Mouse (Mus musculus): ENCODE measurements around the gene Gm49380.

The Gm49380 gene

DNA sequence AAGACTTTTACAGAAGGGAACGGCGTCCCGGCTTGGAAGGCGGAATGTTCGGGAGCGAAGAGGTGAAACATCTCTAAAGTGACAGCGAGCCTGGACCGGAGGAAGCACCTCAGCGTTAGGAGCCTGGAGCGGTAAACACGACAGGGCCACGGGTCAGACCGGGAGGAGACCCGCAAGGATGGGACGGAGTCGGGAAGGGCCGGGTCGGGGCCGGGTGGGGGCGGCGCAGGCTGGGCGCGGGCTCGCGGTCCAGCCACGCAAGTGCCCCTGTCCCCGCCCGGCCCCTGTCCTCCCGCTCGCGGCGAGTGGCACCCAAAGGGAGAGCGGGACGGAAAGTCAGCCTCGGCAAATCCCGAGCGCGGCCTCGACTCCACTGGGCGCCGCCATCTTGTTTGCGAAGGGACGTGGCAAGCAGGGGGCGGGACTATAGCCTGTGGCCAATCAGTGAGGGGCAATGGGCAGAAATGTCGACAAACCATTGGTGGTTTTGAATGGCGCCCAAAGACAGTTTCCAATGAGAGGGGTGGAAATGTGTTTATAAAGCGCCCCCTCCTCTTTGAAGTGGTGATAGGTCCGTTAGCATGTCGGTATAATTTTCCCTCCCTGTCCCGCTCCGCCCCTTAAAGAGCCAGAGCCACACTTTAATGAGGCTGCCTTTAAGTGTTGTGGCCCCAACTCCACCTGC, at the start of gene Gm49380, which contains the start of gene Rnf26:
TSS of gene Gm49380 (minus strand) at position 396 of the 685 bp plus-strand sequence.
TSS of gene Rnf26 (minus strand) at position 413 of the 685 bp plus-strand sequence.
- DNase-seq (ENCODE audit: low spot score) = peak; percentile 88

DNA sequence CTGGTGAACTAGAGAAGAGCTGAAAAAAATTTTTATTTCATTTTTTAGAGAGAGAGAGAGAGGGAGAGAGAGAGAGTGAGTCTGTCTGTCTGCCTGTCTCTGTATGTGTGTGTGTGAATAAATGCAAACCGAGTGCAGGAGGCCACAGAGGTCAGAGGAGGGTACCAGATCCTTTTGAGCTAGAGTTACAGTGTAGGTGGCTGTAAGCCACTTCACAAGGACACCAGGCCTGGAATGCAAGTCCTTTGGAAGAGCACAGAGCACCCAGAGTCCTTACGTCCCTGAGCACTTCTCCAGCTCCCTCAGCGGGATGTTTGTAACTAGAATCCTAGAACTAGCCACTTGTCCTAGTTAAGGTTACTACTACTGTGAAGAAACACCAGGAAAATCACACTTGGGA, 46.6 kb upstream of the Gm49380 start:
- no peak for DNase-seq (ENCODE audit: low spot score)

DNA sequence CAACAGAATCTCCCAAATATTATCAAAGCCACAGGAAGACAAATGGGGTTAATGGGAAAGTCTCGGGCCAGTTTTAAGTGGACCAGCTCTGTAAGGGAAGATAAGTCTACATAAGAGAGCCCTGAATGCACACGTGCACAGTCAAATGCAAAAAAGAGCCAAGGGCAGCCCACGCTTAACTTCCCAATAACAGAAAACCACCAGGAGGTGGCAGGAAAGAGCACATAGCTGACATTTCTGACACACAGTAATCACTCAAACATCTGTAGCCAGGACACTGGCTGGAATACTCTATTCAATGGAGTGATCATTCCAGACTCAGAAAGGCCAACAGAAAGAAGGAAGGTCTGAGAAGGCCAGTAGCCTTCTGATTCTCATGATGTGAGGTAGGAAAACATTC, 34.0 kb upstream of the Gm49380 start:
- no peak for DNase-seq (ENCODE audit: low spot score)

DNA sequence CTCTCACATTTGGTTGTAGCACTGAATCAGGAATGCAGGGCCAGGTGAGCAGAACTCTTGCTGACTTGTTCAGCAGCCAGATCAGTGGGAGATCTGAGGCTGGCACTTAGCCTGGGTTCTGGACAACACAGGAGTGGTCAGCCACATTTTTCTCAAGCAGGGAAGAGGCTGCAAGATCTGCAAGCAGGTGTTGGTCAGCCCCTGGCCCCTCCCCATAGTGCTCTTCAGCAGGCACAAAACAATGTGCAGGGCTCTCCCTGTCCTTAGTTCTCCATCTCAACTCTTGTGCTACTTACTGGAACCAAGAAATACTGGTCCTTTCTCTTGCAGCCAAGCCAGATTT, 31.4 kb upstream of the Gm49380 start:
- no peak for DNase-seq (ENCODE audit: low spot score)

DNA sequence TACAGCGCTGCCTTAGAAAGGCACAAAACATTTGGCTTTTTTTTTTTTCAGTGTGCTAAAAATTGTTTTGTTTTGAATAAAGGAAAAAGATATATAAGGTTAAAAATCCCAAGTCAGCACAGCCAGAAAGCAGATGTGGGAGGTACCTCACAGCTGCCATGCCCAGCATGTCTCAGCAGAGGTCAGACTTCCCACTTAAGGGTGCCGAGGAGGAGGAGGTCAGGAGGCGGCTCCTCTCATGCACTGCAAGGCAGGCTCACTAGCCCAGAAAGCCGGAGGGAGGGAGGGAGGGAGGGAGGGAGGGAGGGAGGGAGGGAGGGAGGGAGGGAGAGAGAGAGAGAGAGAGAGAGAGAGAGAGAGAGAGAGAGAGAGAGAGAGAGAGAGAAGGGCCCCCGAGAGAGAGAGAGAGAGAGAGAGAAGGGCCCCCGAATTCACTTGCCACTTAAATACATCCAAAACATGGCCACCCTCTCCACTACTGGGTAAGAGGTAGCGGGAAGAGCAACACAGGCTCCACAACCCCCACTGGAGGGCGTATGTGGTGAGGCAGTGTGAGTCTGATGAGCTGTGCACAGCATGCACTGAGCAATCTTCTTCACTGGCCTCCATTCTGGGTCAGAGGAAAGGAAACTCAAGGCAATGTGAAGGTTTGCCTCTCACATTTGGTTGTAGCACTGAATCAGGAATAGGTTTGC, 30.9 kb upstream of the Gm49380 start:
- DNase-seq (ENCODE audit: low spot score) = no peak

DNA sequence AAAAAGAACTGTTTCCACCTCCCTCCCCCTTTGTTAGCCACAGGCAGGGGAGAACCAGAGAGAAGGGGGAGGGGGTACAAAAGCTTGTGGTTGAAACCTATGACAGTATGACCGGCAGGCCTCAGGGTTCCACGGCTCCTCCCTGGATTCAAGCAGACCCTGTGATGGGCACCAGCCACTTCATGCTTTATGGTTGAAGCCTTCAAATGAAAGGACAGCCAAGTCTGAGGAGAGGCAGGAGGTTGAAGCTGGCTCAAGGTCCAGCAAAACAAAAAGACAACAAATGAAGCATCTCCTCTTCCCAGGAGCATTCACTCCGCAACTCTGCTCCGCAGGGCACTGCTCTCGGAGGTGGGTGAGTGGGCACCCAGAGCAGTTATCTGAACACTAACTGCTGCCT, 30.1 kb upstream of the Gm49380 start:
- DNase-seq (ENCODE audit: low spot score) = no peak

DNA sequence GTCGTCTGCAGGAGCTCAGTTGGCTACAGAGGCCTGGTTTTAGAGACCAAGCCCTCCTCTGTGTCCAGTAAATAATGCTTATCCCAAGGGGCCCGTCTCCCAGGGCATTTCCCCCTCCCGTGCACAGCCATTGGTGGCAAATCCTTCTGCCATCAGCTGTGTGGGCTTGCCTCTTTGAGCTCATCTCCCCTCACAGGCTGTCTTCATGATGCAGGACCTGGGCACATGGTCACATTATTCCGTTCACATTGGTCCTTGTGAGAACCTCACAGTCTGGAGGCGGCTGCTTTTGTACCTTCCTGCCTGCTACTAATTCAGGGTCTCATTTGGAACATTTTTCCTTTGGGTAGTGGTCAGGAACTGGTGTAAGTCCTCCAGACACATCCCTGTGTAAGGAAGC, 28.7 kb upstream of the Gm49380 start:
- no peak for DNase-seq (ENCODE audit: low spot score)

DNA sequence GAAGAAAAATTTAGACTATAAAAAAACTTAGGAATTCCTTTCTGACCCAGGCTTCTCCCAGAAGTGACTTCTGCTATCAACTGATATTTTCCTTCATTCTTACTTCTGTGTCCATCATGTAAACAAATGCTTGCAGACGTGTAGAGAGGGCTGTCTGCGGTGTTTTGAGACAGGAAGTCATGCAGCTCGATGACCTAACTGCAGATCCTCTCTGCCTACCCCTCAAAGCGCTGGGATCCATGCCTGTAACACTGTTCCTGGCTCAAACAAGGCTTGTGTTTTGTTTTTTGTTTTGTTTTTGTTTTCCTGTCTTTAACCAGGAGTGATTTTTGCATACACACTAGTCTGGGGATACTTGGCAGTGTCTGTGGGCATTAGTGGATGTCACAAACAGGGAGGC, 24.5 kb upstream of the Gm49380 start:
- no peak for DNase-seq (ENCODE audit: low spot score)

DNA sequence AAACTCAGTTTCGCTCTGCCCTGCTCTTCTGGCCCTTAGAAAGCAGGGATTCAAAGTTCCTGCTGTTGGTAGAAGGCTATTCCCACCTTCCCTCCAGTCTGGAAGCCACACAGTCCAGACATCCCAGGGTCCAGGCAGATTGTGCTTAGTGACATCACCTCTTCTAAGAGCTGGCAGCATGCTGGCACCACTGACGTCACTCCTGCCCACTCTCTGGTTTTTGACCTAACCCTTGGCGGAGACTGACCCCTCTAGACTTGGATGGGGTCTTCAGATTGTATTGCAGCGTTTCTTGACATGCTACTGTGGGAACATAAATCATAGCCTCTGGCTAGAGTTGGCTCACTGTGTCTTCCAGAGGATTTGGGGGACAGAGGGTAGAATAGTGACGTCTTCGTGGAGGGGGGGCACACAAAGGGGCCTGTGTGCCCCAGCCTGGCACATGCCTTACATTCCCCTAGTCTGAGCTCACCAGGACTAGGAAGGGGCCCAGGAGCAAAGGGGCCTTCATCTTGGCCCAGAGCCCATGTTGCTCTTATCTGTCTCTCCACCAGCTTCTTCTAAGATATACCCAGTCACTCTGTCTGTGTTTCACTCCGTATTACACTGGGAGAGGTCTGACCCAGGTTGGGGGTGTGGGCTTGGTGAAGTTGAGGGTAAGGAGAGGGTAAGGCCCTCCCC, 22.6 kb upstream of the Gm49380 start:
- no peak for DNase-seq (ENCODE audit: low spot score)

DNA sequence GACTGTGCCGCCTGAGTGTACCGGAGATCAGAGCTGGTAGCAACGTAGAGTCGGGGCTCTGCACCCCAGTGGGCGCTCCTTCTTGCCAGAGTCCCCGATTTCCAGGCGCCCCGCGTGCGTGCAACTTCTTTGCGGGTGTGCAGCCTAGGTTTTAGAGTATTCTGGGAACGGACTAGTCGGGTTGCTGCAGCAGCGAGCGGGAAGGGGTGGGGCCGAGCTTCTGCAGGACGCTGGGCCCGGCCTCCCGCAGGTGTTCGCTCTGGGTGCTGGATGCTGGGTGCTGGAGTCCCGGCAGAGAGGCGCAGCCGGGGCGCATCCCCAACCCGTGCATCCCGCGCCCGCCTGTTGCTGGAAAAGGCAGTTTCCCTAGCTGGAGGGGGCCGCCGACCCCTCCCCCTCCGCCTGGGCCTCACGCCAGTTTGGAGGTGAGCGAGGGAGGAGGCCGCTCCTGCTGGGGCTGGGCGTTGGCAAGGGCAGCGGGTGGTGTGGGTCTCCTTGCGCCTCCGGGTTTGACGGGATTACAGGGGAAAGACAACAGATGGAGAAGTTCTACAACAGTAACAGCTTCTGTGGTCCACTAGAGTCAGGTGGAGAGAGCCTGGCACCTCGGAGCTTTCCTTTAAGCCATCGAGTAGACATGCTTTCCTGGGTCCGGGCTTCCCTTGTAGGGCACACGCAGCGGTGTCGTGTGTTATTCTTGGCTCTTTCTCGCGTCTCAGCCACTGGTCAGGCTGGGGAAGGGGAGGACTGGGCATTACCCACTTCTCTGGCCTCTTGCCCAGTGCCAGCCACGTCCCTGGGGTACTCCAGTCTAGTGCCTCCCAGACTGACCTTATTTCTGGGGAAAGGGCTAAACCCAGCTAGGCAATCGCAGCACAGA, 21.8 kb upstream of the Gm49380 start:
- no peak for DNase-seq (ENCODE audit: low spot score)

DNA sequence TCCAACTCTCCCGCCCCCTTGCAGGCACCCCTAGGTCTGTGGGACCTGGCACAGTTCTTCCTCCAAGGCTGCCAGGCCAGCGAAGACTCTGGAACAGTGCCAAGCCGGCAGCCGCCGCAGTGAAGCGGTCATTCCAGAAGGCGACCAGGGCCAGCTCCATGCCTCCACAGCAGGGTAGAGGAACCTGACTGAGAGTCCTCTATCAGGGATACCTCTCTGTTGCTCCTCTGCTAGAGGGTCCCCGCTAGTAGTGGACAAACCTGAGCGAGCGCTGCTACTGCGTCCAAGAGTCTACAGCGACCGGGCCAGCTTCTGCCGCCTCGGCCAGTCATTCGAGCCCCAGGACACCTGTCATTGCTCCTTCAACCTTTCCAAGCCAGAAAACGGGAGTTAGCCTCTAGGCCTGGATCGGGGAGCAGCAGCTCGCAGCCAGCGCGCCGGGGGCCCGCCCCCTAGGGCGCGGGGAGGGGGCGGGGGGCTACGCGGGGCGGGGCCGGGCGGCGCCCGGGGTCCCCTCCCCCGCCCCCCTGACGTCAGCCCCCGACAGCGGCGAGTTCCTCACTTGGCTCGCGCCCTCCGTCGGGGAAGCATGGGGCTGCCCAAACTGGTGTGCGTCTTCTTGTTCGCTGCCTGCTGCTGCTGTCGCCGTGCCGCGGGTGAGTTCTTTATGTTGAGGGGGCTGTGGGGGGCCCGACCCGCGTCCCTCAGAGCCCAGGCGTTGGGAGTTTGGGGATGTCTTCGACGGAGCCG, 21.0 kb upstream of the Gm49380 start, which contains the start of gene Mcam:
TSS of gene Mcam (plus strand) at position 369 of the 750 bp plus-strand sequence.
- DNase-seq (ENCODE audit: low spot score) = peak; percentile 71

DNA sequence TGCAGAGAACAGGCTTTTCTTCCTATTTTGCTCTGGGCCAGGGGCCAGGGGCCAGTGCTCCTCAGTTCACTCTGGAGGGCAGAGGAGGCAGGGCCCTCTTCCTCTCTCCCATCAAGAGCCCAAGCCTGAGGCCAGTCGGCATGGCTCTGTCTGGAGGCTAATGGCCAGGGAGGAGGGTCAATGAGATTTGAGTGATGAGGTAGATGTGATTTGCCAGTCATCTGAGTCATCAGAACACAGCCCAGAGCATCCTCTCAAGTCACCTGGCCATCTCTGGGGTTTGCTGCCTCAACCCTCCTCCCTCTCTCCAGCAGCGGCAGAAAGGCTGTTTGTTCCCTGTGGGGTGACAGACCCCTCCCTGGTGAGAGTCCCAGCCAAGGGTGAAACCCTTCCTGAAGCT, 20.0 kb upstream of the Gm49380 start:
- DNase-seq (ENCODE audit: low spot score) = no peak

DNA sequence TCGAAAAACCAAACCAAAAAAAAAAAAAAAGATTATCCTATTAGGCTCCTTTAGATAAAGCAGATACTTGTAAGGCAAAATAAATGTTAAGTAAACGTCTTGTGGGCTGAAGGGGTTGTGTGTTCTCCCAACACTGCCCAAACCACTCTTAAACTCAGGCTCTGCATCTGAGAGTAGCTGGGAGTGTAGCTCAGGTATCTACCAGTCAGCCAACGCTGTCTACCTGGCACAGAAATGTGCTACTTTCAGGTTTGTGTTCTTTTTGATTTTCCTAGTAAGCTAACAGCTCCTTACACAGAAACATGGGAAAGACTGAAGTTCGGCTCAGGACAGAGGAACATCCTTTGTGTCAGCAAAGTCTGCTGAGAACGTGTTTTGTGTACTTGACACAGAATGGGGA, 18.9 kb upstream of the Gm49380 start:
- DNase-seq (ENCODE audit: low spot score) = no peak

DNA sequence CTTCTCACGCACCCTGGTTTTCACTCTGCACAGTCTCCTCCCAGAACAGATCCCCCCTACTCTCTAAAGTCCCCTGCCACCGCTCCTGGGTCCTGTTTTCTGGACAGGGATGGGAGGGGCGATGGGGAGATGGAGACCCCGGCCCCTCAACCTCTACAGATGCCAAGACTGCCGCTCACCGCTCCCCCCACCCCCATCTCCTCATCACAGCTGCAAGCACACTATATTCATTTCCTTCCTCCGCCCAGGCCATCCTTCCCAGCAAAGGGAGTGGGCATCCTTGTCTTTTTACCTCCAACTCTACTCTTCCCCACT, 17.9 kb upstream of the Gm49380 start:
- no peak for DNase-seq (ENCODE audit: low spot score)

DNA sequence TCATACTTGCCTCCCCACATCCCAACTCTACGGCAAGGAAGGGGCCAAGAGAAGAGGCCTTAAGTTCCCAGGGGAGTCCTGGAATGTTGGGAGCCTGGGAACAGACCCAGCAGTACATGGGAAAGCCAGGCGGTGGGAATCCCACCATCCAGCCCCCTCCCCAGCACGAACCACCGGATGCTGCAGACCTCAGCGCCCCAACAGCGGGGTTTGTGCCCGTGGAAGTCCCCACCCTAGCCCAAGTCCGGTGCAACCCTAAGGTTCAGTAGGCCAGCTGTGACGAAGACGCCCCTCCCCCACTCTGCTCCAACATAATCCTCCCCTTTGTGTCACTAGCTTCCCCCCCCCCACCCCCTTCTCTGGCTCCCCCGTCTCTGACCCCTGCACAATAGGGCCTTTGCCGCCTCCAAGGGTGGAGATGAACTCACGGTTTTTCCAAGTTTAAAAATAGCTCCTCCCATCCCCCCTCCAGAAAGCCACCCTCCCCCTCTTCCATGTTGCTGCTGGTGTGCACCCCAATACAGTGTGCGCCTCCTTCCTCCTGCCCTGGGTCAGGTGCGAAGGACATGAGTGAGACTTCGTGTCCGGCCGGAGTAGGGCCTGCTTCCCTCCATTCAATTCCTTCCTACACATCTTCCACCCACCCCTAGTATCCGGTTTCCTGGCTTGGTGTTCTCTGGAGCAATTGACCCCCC, 17.4 kb upstream of the Gm49380 start:
- no peak for DNase-seq (ENCODE audit: low spot score)

DNA sequence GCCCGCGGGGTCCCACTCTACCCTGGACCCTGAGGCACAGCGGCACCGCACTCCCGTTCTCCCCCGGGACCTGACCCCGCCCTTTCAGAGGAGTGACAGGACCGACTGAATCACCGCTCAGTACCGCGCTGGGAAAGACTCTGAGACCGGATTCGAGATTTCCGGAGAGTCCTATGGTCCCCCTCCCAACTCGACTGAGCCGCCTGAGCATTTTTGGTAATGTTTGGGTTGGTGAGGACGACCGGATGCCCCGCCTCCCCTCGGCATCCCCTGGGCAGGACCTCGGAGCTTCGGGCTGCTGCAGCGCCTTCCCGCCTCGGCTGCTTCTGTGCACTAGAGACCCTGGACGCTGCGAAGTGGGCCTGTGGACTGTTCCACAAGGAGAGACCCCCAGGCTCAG, 16.7 kb upstream of the Gm49380 start:
- peak; percentile 30 for DNase-seq (ENCODE audit: low spot score)

DNA sequence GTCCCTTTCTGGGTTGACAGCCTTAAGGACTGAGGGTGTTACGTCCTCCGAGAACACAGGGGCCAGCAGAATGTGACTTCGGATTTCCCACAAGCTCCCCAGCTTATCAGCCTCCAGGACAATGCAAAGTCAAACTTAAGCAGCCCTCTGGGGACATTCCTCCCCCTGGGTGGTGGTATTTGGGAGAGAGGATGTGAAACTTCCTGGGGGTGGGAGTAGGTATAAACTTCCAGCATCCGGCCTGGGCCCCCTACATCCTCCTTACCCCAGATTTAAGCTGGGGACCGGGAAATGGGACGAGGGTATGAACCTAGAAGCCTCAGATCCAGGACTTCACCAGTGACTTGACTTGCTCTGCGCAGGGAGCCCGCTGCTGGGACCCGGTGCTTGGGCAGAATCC, 16.3 kb upstream of the Gm49380 start:
- no peak for DNase-seq (ENCODE audit: low spot score)

DNA sequence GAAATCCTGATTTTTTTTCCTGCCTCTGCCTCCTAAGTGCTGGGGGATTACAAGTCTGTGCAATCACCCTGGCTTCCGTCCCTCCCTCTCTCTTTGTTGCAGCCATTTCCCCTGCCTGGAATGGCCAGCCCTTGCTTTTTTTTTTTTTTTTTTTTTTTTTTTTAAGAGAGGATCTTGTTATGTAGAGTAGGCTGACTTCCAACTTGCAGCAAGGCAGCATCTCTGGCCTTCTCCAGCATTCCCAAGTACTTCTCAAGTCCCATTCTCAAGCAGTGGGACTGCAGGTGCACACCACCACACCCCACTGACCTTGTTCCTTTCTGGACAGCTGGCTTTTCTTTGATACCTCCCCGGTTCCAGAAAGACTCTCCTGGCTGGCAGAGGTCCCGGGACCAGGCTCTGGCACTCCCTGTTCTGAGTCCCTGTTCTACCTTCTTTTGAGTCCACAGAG, 14.1 kb upstream of the Gm49380 start:
- DNase-seq (ENCODE audit: low spot score) = no peak

DNA sequence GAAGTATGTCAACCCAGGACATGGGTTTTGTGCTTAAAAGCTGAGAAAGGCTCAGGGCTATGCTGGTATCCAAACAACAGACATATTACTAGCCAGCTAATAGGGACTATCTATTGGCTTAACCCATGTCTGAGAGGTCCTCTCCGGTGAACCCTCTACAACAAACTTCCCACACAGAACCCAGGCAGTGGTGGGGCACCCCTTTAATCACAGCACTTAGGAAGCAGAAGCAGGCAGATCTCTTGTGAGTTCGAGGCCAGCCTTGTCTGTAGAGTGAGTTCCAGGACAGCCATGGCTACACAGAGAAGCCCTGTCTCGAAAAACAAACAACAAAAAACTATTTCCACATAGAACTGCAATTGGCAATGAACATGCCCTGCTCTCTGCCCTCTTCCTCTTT, 13.4 kb upstream of the Gm49380 start:
- DNase-seq (ENCODE audit: low spot score) = no peak

DNA sequence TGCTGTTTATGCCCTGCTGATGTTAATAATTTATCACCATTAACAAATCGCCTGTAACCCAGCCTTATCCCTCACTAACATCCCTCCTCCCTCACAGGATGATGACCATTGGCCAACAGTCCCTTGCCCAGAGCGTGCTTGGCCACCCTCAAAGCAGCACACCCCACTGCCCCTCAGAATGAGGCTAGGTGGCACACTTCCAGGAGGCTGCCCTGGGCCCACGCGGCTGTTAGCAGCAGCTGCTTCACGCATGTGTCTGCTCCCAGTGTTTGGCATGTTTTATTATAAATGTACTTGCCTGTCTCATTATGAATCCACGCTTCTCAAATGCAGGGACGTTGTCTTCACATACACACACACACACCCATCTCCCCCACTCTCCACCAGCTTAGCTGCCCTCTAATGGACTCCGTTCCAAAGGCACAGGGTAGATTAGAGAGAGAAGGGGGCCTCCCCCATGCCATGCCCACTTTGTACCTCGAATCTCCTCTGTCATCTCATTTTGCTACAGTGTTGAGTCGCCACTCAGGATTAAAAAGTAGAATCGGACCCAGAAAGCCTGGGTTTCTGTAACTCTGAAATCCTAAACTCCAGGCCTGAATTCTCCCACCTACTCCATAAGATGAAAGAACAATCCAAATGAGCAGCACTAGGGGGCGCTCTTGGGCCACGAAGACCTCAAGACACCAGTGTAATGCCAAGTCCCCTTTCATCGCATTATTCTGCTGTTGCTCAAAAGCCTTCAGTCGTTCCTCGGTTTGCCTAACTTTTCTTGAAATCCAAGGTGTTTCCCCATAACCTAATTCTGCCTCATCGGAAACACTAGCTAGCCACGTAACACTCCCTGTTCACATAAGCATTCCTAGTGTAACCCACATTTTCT, 12.5 kb upstream of the Gm49380 start:
- DNase-seq (ENCODE audit: low spot score) = peak; percentile 83

All from ovary, postnatal 14 days (tissue).